9 mouse cellular contexts compared by ENCODE assay signal in the genomic region with DNA sequence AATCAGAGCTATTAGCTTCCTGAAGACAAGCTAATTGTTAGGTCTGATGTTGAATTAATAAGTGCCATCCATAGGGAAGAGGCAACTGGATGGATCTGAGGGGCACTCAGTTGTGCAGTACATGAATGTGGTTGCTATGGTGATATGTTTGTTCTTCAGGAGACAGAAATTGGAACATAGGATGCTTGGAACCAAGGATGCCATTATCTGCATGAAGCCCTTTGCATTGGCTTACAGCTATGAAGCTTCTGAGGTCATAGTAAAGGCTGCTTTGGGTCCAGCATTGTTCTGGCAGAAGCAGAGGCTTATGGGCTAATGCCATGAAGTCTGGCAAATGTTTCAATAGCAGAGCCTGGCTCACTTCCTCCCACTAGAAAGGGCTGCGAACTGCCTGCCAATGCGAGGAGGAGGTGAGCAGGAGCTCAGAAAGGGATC.
DNase-seq lines count a peak whose midpoint lies in the region; ATAC-seq and TF ChIP-seq lines count a peak whose summit lies in the region.
"Had no signal": no experiment of that assay in that cellular context is flagged by ENCODE, and none has a peak within 500 bp of the region (broad histone marks: within the 10 kb centered on the region; RNA-seq: fewer than 3 reads in every experiment).

No protein-coding gene starts in this region.

- TF ChIP-seq CTCF in layer of hippocampus, adult 2 months (conservative IDR thresholded peaks at IDR 0.05): no peak

- intact Hi-C loops in left cerebral cortex, postnatal 14 days (cut with DNase I): no loop called here

- H3K4me3 ChIP-seq in layer of hippocampus, adult 2 months: no peak overlapping the region
- H3K4me3 ChIP-seq in intestine, embryonic 16.5 days (ENCODE audit: low read length): no peak overlapping the region

- no peaks in the 10 kb centered on the region for H3K27me3 ChIP-seq in intestine, embryonic 16.5 days (replicated peaks; ENCODE audit: control insufficient read depth, insufficient read depth, low read length)

- H3K9me3 ChIP-seq in intestine, embryonic 16.5 days (ENCODE audit: control insufficient read depth, low read length): no peaks in the 10 kb centered on the region

- DNase-seq in left cerebral cortex, postnatal 14 days (ENCODE audit: low spot score in 2 of 2): peak; percentile 14 to 41
- no peak for DNase-seq in left cerebral cortex, adult 8-10 months (ENCODE audit: low spot score in 2 of 2)
- DNase-seq in cerebellum, adult 9-10 months: peak; percentile 66
- DNase-seq in layer of hippocampus, adult 2 months (ENCODE audit: low spot score in 2 of 2): peak; percentile 20 to 37
- peak; percentile 10 for DNase-seq in right cerebral cortex, postnatal 14 days
- no peak for DNase-seq in kidney, postnatal 4 days
- DNase-seq in kidney, postnatal 25 days: no peak
- DNase-seq: kidney, adult 2 months had no signal

- no peak overlapping the region for H3K4me2 ChIP-seq in intestine, embryonic 16.5 days (ENCODE audit: low read depth, low read length)

- no peak overlapping the region for H3K9ac ChIP-seq in intestine, embryonic 16.5 days (ENCODE audit: low read depth, low read length)

- H3K36me3 ChIP-seq in intestine, embryonic 16.5 days (ENCODE audit: control insufficient read depth, insufficient read depth, low read length): no peaks in the 10 kb centered on the region

- 66% methylated on average over 2 of the region's 2 CpGs for WGBS in intestine, embryonic 16.5 days

- peak overlapping the region; percentile 80 for H3K27ac ChIP-seq in layer of hippocampus, adult 2 months
- H3K27ac ChIP-seq in intestine, embryonic 16.5 days (ENCODE audit: low read length): no peak overlapping the region

- ATAC-seq in intestine, embryonic 16.5 days: no peak

- H3K4me1 ChIP-seq in intestine, embryonic 16.5 days (ENCODE audit: control insufficient read depth, insufficient read depth, low read length): no peaks in the 10 kb centered on the region

Comparison
In these comparisons a context has a peak if more than half of its experiments do, and no peak if none do; other contexts are left out.
1. DNase-seq: peak in left cerebral cortex, postnatal 14 days (2 of 2), cerebellum, adult 9-10 months (single experiment), layer of hippocampus, adult 2 months (2 of 2) and right cerebral cortex, postnatal 14 days (single experiment); none in left cerebral cortex, adult 8-10 months (0 of 2), kidney, postnatal 4 days (0 of 2) and kidney, postnatal 25 days (0 of 2).